Mouse (Mus musculus) duodenum, adult 2 months (tissue): ENCODE data around the gene 1700093K21Rik. TPM values are rescaled to one million over a fixed set of nuclear protein-coding genes. Genes with fewer than 3 reads are reported as not detected.

ENCODE experiments used
- polyA plus RNA-seq: library from polyadenylated mRNA; depleted of rRNA; stranded (reverse); fragments of >200 nt; gene quantifications from 2 replicates; pipeline ENCODE4 v1.2.3, GENCODE M21; 2012; ENCODE audit warnings: low replicate concordance; rRNA removed

1700093K21Rik gene
- not detected in 2 replicates for polyA plus RNA-seq

GRCm38 (mm10) chr11:23520473-23521205 is at the start of gene 1700093K21Rik:
Gene 1700093K21Rik (minus strand): TSS chr11:23521155.

GRCm38 (mm10) chr11:23497718-23498509 is 23.0 kb downstream of the 1700093K21Rik start, which contains the start of gene Ahsa2:
Gene Ahsa2 (minus strand): TSS chr11:23498030.

Other genes with a start within 250 kb of the 1700093K21Rik start
- 1.0 and 1.3 TPM in 2 replicates for gene Usp34, start 214.3 kb downstream of the 1700093K21Rik start, polyA plus RNA-seq
- gene Ahsa2, start 23.1 kb downstream of the 1700093K21Rik start, polyA plus RNA-seq: 4.7 and 5.0 TPM in 2 replicates
- 0.28 and 0.40 TPM in 2 replicates for gene 0610010F05Rik, start 112.5 kb upstream of the 1700093K21Rik start, polyA plus RNA-seq
- gene Pus10, start 144.5 kb upstream of the 1700093K21Rik start, polyA plus RNA-seq: 0.13 and 0.58 TPM in 2 replicates
- gene Pex13, start 144.8 kb upstream of the 1700093K21Rik start, polyA plus RNA-seq: 7.6 and 14.3 TPM in 2 replicates
- 0.36 and 0.42 TPM in 2 replicates for gene Rel, start 249.8 kb upstream of the 1700093K21Rik start, polyA plus RNA-seq